Mouse (Mus musculus) spleen, adult 2 months (tissue): Measurements from ENCODE around the gene Npas3. TPM values are rescaled to one million over a fixed set of nuclear protein-coding genes. Genes with fewer than 3 reads are reported as not detected.

Experiments
- DNase-seq, 2 experiments: peaks; one replicate each; pipeline versions ENCODE4 v3.0.0 to v3.0.0-alpha.2; 2012 to 2021; ENCODE audit warnings: low spot score in 2 of 2, low read depth in 1 of 2
- H3K27ac ChIP-seq: fragments of 200-500 bp; 2 replicates; pipeline ENCODE4 v1.5.1; 2012; ENCODE audit warnings: low read length, inconsistent platforms; ENCODE audit not compliant: insufficient read depth
- H3K27me3 ChIP-seq: fragments of 200-500 bp; 2 replicates; pipeline ENCODE4 v1.6.1; 2012; ENCODE audit warnings: mild to moderate bottlenecking, moderate library complexity, low read length, inconsistent platforms; ENCODE audit not compliant: control insufficient read depth, insufficient read depth
- H3K36me3 ChIP-seq: fragments of 200-500 bp; 2 replicates; pipeline ENCODE4 v1.6.1; 2012; ENCODE audit warnings: mild to moderate bottlenecking, low read length, inconsistent platforms; ENCODE audit not compliant: control insufficient read depth, insufficient read depth
- H3K4me1 ChIP-seq: fragments of 200-500 bp; 2 replicates; pipeline ENCODE4 v1.6.1; 2011; ENCODE audit warnings: inconsistent platforms; ENCODE audit not compliant: control insufficient read depth, insufficient read depth, insufficient read length
- H3K4me3 ChIP-seq: fragments of 200-500 bp; 2 replicates; pipeline ENCODE4 v1.5.1; 2011; ENCODE audit warnings: mild to moderate bottlenecking, inconsistent platforms; ENCODE audit not compliant: insufficient read depth, insufficient read length; ENCODE audit errors: extremely low read depth
- CTCF ChIP-seq: fragments of 200-500 bp; IDR thresholded peaks from 2 replicates; pipeline ENCODE4 v1.5.1; 2011; ENCODE audit warnings: mild to moderate bottlenecking, inconsistent platforms; ENCODE audit not compliant: insufficient read depth, insufficient read length, insufficient replicate concordance; ENCODE audit errors: extremely low read depth
- POLR2A ChIP-seq: fragments of 200-500 bp; IDR thresholded peaks from 2 replicates; pipeline ENCODE4 v1.6.1; 2011; ENCODE audit warnings: low read depth, low read length, inconsistent platforms
- WGBS: fragments of 180-500 bp; shearing (Covaris S2); methylation state at CpG from one replicate; pipeline ENCODE4 v1.1.7; 2018; 5-methylcytosine and 5-hydroxymethylcytosine counted together
- polyA plus RNA-seq: library from polyadenylated mRNA; depleted of rRNA; stranded (reverse); fragments of >200 nt; gene quantifications from 2 replicates; pipeline ENCODE4 v1.2.3, GENCODE M21; 2012

Gene Npas3
- polyA plus RNA-seq, 1 experiment = 0.26 TPM

- Histone ChIP-seq H3K27ac (no peak overlapping the region), H3K4me3 (no peak overlapping the region), H3K36me3 (no peaks in the 10 kb centered on the region), H3K4me1 (no peaks in the 10 kb centered on the region), H3K27me3 (no peaks in the 10 kb centered on the region)
- 82% methylated on average over 5 of the region's 5 CpGs for WGBS
- TF ChIP-seq POLR2A (no peak), CTCF (no peak)
- no peak for DNase-seq
Observed at GRCm38 (mm10) chr12:53864436-53865136, 616.1 kb downstream of the Npas3 start.

GRCm38 (mm10) chr12:53865691-53866090 is 617.2 kb downstream of the Npas3 start:
- Histone ChIP-seq H3K4me1 (no peaks in the 10 kb centered on the region), H3K27me3 (no peaks in the 10 kb centered on the region), H3K36me3 (no peaks in the 10 kb centered on the region), H3K27ac (no peak overlapping the region), H3K4me3 (no peak overlapping the region)
- no peak for DNase-seq
- WGBS = 66% methylated on average over 2 of the region's 2 CpGs
- TF ChIP-seq POLR2A = no peak
- TF ChIP-seq CTCF = no peak

GRCm38 (mm10) chr12:53869981-53870380 is 621.5 kb downstream of the Npas3 start:
- 86% methylated on average over 4 of the region's 4 CpGs for WGBS
- TF ChIP-seq POLR2A = no peak
- Histone ChIP-seq H3K4me3 (no peak overlapping the region), H3K36me3 (no peaks in the 10 kb centered on the region), H3K27me3 (no peaks in the 10 kb centered on the region), H3K4me1 (no peaks in the 10 kb centered on the region), H3K27ac (no peak overlapping the region)
- no peak for DNase-seq

GRCm38 (mm10) chr12:53875226-53875625 is 626.7 kb downstream of the Npas3 start:
- Histone ChIP-seq H3K36me3 (no peaks in the 10 kb centered on the region), H3K27ac (no peak overlapping the region), H3K4me3 (no peak overlapping the region), H3K27me3 (no peaks in the 10 kb centered on the region), H3K4me1 (no peaks in the 10 kb centered on the region)
- no peak for TF ChIP-seq CTCF
- TF ChIP-seq POLR2A = no peak
- WGBS = 80% methylated on average over 3 of the region's 3 CpGs
- no peak for DNase-seq

- no peak overlapping the region for H3K4me3 ChIP-seq
- no peak overlapping the region for H3K27ac ChIP-seq
- no peaks in the 10 kb centered on the region for H3K36me3 ChIP-seq
- no peak for TF ChIP-seq CTCF
- no peak for TF ChIP-seq POLR2A
- no peaks in the 10 kb centered on the region for H3K4me1 ChIP-seq
- whole genome bisulfite sequencing = 84% methylated on average over 5 of the region's 5 CpGs
- no peak for DNase-seq
- H3K27me3 ChIP-seq = no peaks in the 10 kb centered on the region
Observed at GRCm38 (mm10) chr12:53876693-53877092, 628.2 kb downstream of the Npas3 start.

GRCm38 (mm10) chr12:53881684-53882083 is 633.2 kb downstream of the Npas3 start:
- no peaks in the 10 kb centered on the region for H3K4me1 ChIP-seq
- no peak for TF ChIP-seq POLR2A
- TF ChIP-seq CTCF = no peak
- H3K27me3 ChIP-seq = no peaks in the 10 kb centered on the region
- WGBS = 93% methylated on average over 4 of the region's 4 CpGs
- no peak overlapping the region for H3K27ac ChIP-seq
- no peak overlapping the region for H3K4me3 ChIP-seq
- no peak for DNase-seq
- H3K36me3 ChIP-seq = no peaks in the 10 kb centered on the region

- Histone ChIP-seq H3K27ac (no peak overlapping the region), H3K4me1 (no peaks in the 10 kb centered on the region), H3K4me3 (no peak overlapping the region), H3K36me3 (no peaks in the 10 kb centered on the region), H3K27me3 (no peaks in the 10 kb centered on the region)
- no peak for DNase-seq
- no peak for TF ChIP-seq CTCF
- no peak for TF ChIP-seq POLR2A
- WGBS = 81% methylated on average over 8 of the region's 8 CpGs
Observed at GRCm38 (mm10) chr12:53882863-53883262, 634.4 kb downstream of the Npas3 start.
